Mouse (Mus musculus) heart, postnatal 0 days (tissue): ENCODE results near the gene Rbpms2.

Source experiments
- CTCF ChIP-seq: IDR thresholded peaks from 2 replicates; pipeline ENCODE4 v1.5.1; 2016; ENCODE audit warnings: antibody characterized with exemption, control low read depth, low read depth
- EP300 ChIP-seq: IDR thresholded peaks from 2 replicates; pipeline ENCODE4 v1.6.1; 2016; ENCODE audit warnings: antibody characterized with exemption, low read depth

DNA sequence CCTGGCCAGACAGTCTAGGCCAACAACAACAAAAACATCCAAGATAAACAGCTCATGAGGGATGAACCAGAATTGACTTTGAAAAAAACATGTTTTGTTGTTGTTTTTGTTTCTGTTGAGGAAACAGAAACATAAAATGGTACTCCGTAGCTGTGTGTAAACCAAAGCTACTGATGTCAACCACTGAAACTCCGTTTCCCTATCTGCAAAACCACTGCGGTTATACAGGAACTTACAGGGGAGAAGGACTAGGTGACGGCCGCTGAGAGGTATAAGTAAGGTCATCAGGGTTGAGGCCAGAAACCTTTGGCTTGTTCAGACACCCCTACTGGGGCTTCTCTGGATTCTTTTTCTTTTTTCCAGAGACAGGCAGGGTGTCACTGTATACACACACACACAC lies 6.6 kb upstream of the Rbpms2 start:
- TF ChIP-seq CTCF: no peak
- no peak for TF ChIP-seq EP300
